Comparison of ENCODE assay signal across 17 mouse cellular contexts in genomic region chr17:55454487-55454886, GRCm38 (mm10). TPM values are rescaled to one million over a fixed set of nuclear protein-coding genes. Genes with fewer than 3 reads are reported as not detected.
"Had no signal": no experiment of that assay in that cellular context is flagged by ENCODE, and none has a peak within 500 bp of the region (broad histone marks: within the 10 kb centered on the region; RNA-seq: fewer than 3 reads in every experiment).

No protein-coding gene starts in this region.

- ATAC-seq: intestine, embryonic 15.5 days had no signal

- H3K27me3 ChIP-seq: intestine, embryonic 15.5 days; limb, embryonic 13.5 days; neural tube, embryonic 12.5 days; stomach, embryonic 15.5 days had no signal

- H3K36me3 ChIP-seq: intestine, embryonic 15.5 days; limb, embryonic 13.5 days; neural tube, embryonic 12.5 days; stomach, embryonic 15.5 days had no signal

- H3K27ac ChIP-seq: intestine, embryonic 15.5 days; left cerebral cortex, adult 2 months; limb, embryonic 13.5 days; liver, embryonic 14.5 days; neural tube, embryonic 12.5 days; stomach, embryonic 15.5 days had no signal

- H3K9ac ChIP-seq: intestine, embryonic 15.5 days; limb, embryonic 13.5 days; liver, embryonic 14.5 days; neural tube, embryonic 12.5 days; stomach, embryonic 15.5 days had no signal

- H3K9me3 ChIP-seq: intestine, embryonic 15.5 days; limb, embryonic 13.5 days; neural tube, embryonic 12.5 days; stomach, embryonic 15.5 days had no signal

- H3K4me1 ChIP-seq: intestine, embryonic 15.5 days; limb, embryonic 13.5 days; neural tube, embryonic 12.5 days; stomach, embryonic 15.5 days had no signal

- H3K4me2 ChIP-seq: intestine, embryonic 15.5 days; limb, embryonic 13.5 days; midbrain, embryonic 11.5 days; neural tube, embryonic 12.5 days; stomach, embryonic 15.5 days had no signal

- H3K4me3 ChIP-seq: intestine, embryonic 15.5 days; left cerebral cortex, adult 2 months; limb, embryonic 13.5 days; myocyte; neural tube, embryonic 12.5 days; stomach, embryonic 15.5 days had no signal

- DNase-seq: kidney, adult 18-20 months; kidney, postnatal 10 days; lung, adult 18-20 months; thymus, adult 2 months; thymus, postnatal 25 days had no signal

RNA-seq across cellular contexts. Expression of gene St6gal2, which starts 9.3 kb away (rescaled TPM):
- total RNA-seq: liver, adult 2 months; megakaryocyte progenitor cell, adult 5-6 weeks had no signal
- polyA plus RNA-seq: liver, adult 2 months; myocyte; spleen, adult 2 months; testis, adult 2 months had no signal
